Mouse (Mus musculus): ENCODE results near the gene Npvf.

DNA sequence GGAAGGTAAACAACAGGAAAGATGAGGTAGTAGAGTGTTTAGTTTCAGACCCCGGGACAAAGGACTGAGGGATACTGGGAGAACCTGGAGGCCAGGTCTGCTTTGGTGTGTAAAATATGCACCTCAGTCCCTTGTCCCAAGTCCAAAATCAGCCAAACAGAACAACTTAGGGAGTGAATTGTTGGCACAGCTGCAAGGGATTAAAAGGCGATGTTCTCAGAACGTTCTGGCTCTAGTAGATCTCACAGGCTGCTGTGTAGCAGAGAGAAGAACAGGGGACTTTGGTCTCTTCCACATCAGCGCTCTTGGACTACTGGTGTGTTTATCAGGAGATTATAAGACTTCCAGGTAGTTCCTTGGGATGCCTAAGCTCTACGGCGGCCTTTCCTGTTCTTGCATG is 6.6 kb downstream of the Npvf start:
- no peak for TF ChIP-seq CTCF (IDR thresholded peaks at IDR 0.05; ENCODE audit: extremely low read depth, insufficient read depth, insufficient read length, insufficient replicate concordance)
- no peak for TF ChIP-seq POLR2A (IDR thresholded peaks at IDR 0.05; ENCODE audit: low read depth, low read length)
